Mouse (Mus musculus) erythroblast, embryonic 14.5 days (primary cell): Measurements from ENCODE around the gene G6pc.

Experiments used
- GATA1 ChIP-seq: IDR thresholded peaks from 2 replicates; pipeline ENCODE4 v1.6.1; 2012; ENCODE audit warnings: low read length, inconsistent platforms, mixed read lengths
- TAL1 ChIP-seq: IDR thresholded peaks from 3 replicates; pipeline ENCODE4 v1.6.1; 2012; ENCODE audit warnings: low read length, inconsistent platforms, mixed read lengths

DNA sequence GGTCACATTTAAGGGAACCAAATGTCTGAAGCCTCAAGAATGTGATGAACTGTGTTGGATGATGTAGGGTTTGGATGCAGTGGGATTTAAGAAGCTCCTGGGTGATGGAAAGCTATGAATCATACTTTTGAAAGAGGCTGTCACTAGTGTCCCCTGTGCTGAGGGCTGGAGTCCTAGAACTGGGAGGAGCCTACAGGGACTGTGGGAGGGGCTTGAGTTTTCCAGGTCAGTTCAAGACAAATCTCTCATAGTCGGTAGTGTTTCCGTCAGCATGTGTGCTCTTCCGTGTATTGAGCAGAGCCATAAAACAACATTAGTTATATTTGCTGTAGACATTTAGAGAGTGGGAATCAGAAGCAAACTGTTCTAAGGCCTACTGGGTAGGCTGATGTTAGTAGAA is 40.0 kb upstream of the G6pc start:
- TF ChIP-seq TAL1 (no peak), GATA1 (no peak)
